In the genomic region with DNA sequence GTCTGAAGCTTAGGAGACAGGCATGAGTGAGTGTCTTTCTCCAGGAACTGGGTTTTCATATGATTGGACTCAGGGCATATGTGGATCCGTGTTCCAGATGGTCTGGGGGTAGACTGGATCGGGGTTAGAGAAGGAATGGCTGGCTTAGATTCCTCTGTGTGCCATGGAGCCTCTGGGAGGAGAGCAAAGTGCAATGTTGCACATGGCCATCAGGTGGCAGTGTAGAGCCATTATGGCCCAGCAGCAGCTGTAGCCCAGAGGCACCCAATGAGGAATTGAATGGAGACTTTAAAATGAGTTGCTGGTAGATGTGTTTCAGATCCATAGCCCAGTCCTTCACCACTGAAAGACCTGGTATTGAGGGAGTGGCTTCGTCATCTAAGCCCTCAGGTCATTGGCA, we compare ENCODE assay signal across 8 mouse cellular contexts. TPM values are rescaled to one million over a fixed set of nuclear protein-coding genes. Genes with fewer than 3 reads are reported as not detected.
DNase-seq lines count a peak whose midpoint lies in the region; ATAC-seq and TF ChIP-seq lines count a peak whose summit lies in the region.

No protein-coding gene starts in this region.

- no peak overlapping the region for H3K4me2 ChIP-seq in heart, embryonic 12.5 days
- H3K4me2 ChIP-seq in lung, embryonic 16.5 days (ENCODE audit: low read depth, low read length) = no peak overlapping the region

- TF ChIP-seq POLR2A in olfactory bulb, adult 2 months (IDR thresholded peaks at IDR 0.05; ENCODE audit: insufficient read depth, low read depth, low read length) = no peak

- H3K4me1 ChIP-seq in heart, embryonic 12.5 days (replicated peaks) = peaks cover 12% of the 10 kb centered on the region
- no peaks in the 10 kb centered on the region; the same call in 1 of the 2 replicates for H3K4me1 ChIP-seq in lung, embryonic 16.5 days (replicated peaks; ENCODE audit: control insufficient read depth, insufficient read depth, low read length)
- H3K4me1 ChIP-seq in olfactory bulb, adult 2 months (ENCODE audit: control insufficient read depth, insufficient read depth, low read length) = 0 out of 2 replicates have a peak, but pooled peaks cover 3% of the 10 kb centered on the region

- no peaks in the 10 kb centered on the region for H3K36me3 ChIP-seq in heart, embryonic 12.5 days
- H3K36me3 ChIP-seq in lung, embryonic 16.5 days (ENCODE audit: control insufficient read depth, insufficient read depth, low read length) = no peaks in the 10 kb centered on the region

- 15% methylated on average over 3 of the region's 3 CpGs for WGBS in heart, embryonic 12.5 days
- WGBS in lung, embryonic 16.5 days = 2% methylated on average over 3 of the region's 3 CpGs
- WGBS in olfactory bulb, adult 2 months = 9% methylated on average over 3 of the region's 3 CpGs

- peaks cover 22% of the 10 kb centered on the region for H3K27me3 ChIP-seq in heart, embryonic 12.5 days (replicated peaks)
- no peaks in the 10 kb centered on the region for H3K27me3 ChIP-seq in lung, embryonic 16.5 days (ENCODE audit: control insufficient read depth, insufficient read depth, low read depth, low read length)

- ATAC-seq in heart, embryonic 12.5 days (ENCODE audit: insufficient number of reproducible peaks, low FRiP score) = peak; percentile 64
- peak; percentile 53 for ATAC-seq in lung, embryonic 16.5 days (ENCODE audit: low read depth)

- TF ChIP-seq CTCF in olfactory bulb, adult 2 months (IDR thresholded peaks at IDR 0.05; ENCODE audit: insufficient read depth, low read depth, low read length) = peak; percentile 65; the same call in 1 of the 2 replicates

- H3K27ac ChIP-seq in heart, embryonic 12.5 days (ENCODE audit: poor library complexity, severe bottlenecking) = no peak overlapping the region
- H3K27ac ChIP-seq in lung, embryonic 16.5 days (ENCODE audit: low read length) = no peak overlapping the region
- H3K27ac ChIP-seq in olfactory bulb, adult 2 months (ENCODE audit: insufficient read depth, low read depth, low read length) = no peak overlapping the region

- peak; percentile 70 for DNase-seq in ES-CJ7 (ENCODE audit: low read depth, low spot score)
- peak; percentile 86 for DNase-seq in adipocyte (ENCODE audit: low spot score)
- DNase-seq in embryo, embryonic 10.5 days (ENCODE audit: low spot score) = peak; percentile 91
- DNase-seq in layer of hippocampus, adult 11-12 months (ENCODE audit: low spot score) = peak; percentile 71
- DNase-seq in yolk sac, embryonic 10.5 days (ENCODE audit: low spot score) = no peak

- no peak overlapping the region for H3K4me3 ChIP-seq in heart, embryonic 12.5 days
- no peak overlapping the region for H3K4me3 ChIP-seq in lung, embryonic 16.5 days (ENCODE audit: low read length)
- H3K4me3 ChIP-seq in olfactory bulb, adult 2 months (ENCODE audit: insufficient read depth, low read depth, low read length) = no peak overlapping the region

- no peaks in the 10 kb centered on the region for H3K9me3 ChIP-seq in heart, embryonic 12.5 days (replicated peaks)
- no peaks in the 10 kb centered on the region for H3K9me3 ChIP-seq in lung, embryonic 16.5 days (ENCODE audit: control insufficient read depth, low read length)

- H3K9ac ChIP-seq in heart, embryonic 12.5 days = no peak overlapping the region
- no peak overlapping the region for H3K9ac ChIP-seq in lung, embryonic 16.5 days (ENCODE audit: low read length)

RNA-seq across cellular contexts. Expression of gene C1qtnf1, which starts 17.8 kb away (rescaled TPM):
- 4.9 and 5.5 TPM in 2 replicates for polyA plus RNA-seq in heart, embryonic 12.5 days (2016; fragmentation: Nextera tagmentation; extraction: Ambion mirVana)
- polyA plus RNA-seq in lung, embryonic 16.5 days (2015; fragmentation: Nextera tagmentation; extraction: Ambion mirVana) = 8.0 and 8.2 TPM in 2 replicates
- polyA plus RNA-seq in olfactory bulb, adult 2 months (2012; ENCODE audit: insufficient read depth, insufficient read length, low replicate concordance, missing spikeins) = not detected in 2 replicates

RNA-seq across cellular contexts. Expression of gene Cant1, which starts 27.0 kb away (rescaled TPM):
- 23.6 and 23.7 TPM in 2 replicates for polyA plus RNA-seq in heart, embryonic 12.5 days (2016; fragmentation: Nextera tagmentation; extraction: Ambion mirVana)
- 26.5 and 28.9 TPM in 2 replicates for polyA plus RNA-seq in lung, embryonic 16.5 days (2015; fragmentation: Nextera tagmentation; extraction: Ambion mirVana)
- not detected in 2 replicates for polyA plus RNA-seq in olfactory bulb, adult 2 months (2012; ENCODE audit: insufficient read depth, insufficient read length, low replicate concordance, missing spikeins)

RNA-seq across cellular contexts. Expression of gene Engase, which starts 30.8 kb away (rescaled TPM):
- polyA plus RNA-seq in heart, embryonic 12.5 days (2016; fragmentation: Nextera tagmentation; extraction: Ambion mirVana) = 4.5 and 4.6 TPM in 2 replicates
- 7.2 and 7.9 TPM in 2 replicates for polyA plus RNA-seq in lung, embryonic 16.5 days (2015; fragmentation: Nextera tagmentation; extraction: Ambion mirVana)
- polyA plus RNA-seq in olfactory bulb, adult 2 months (2012; ENCODE audit: insufficient read depth, insufficient read length, low replicate concordance, missing spikeins) = not detected in 2 replicates

RNA-seq across cellular contexts. Expression of gene Lgals3bp, which starts 44.0 kb away (rescaled TPM):
- polyA plus RNA-seq in heart, embryonic 12.5 days (2016; fragmentation: Nextera tagmentation; extraction: Ambion mirVana) = 4.5 and 5.1 TPM in 2 replicates
- 7.3 and 10.4 TPM in 2 replicates for polyA plus RNA-seq in lung, embryonic 16.5 days (2015; fragmentation: Nextera tagmentation; extraction: Ambion mirVana)
- not detected in 2 replicates for polyA plus RNA-seq in olfactory bulb, adult 2 months (2012; ENCODE audit: insufficient read depth, insufficient read length, low replicate concordance, missing spikeins)
